Mouse (Mus musculus) layer of hippocampus, adult 18-20 months (tissue): ENCODE results near the gene Casp4. TPM values are rescaled to one million over a fixed set of nuclear protein-coding genes. Genes with fewer than 3 reads are reported as not detected.

Experiments
- DNase-seq, 2 experiments: peaks; one replicate each; pipeline ENCODE4 v3.0.0; 2022; ENCODE audit warnings: low spot score in 2 of 2
- long read RNA-seq: library from polyadenylated mRNA; stranded (forward); transcript quantifications from one replicate; pipeline ENCODE4 v2.0.0, GENCODE M21; 2021
- total RNA-seq, 2 experiments: library from RNA; stranded (reverse); gene quantifications; 2 replicates each; pipeline ENCODE4 v1.2.3; 2021

Gene Casp4
- total RNA-seq, result 1 to 10 TPM in 1 of 2 experiments, under 1 TPM in 1; 0.59 to 1.2 TPM
- long read RNA-seq, partial matches to known transcripts, result 1 of 2 reads
- long read RNA-seq, other reads (novel, unspliced or antisense), result 1 of 2 reads

DNA sequence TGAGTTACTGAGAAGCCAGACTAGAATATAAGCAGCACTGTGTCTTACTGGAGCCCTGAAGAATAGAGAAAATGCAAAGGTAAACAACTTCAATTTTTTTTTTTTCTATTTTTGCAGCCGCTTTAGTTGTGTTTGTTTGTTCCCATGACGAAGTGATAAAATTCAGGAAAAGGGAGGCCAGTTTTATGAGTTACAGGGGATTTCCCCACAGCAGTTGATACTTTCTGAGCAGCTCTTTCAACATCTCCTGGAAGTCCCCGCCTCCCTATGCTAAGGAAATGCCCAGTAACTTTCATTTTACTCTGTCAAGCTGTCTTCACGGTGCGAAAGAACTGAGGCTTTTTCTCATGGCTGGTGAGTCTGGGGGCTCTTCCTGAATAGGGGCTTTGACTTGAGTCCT is at the start of gene Casp4:
Gene Casp4 (plus strand): TSS at position 268 of the 400 bp plus-strand sequence.
- DNase-seq, result no peak

DNA sequence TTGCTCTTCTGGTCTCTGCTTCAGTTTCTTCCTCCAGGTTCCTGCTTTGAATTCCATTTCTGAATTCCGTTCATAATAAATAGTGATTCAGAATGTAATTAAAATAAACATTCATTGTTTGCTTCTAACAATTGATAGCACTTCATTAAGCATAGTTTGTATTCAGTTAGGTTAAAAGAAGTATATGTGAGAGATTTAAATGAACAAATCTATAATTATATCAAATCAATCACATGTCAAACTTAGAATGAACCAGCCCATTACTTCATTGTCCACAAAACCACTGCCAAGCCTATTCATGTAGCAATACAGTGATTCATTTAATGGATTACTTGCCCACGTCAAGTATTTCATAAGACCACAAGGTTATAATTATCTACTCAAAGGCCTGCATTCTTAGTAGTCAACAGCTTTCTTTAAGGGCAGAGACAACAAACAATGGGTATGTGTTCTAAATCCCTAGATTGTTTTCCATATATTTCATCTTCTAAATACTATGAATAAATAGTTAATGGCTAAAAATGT is 44.6 kb upstream of the Casp4 start:
- no peak for DNase-seq

DNA sequence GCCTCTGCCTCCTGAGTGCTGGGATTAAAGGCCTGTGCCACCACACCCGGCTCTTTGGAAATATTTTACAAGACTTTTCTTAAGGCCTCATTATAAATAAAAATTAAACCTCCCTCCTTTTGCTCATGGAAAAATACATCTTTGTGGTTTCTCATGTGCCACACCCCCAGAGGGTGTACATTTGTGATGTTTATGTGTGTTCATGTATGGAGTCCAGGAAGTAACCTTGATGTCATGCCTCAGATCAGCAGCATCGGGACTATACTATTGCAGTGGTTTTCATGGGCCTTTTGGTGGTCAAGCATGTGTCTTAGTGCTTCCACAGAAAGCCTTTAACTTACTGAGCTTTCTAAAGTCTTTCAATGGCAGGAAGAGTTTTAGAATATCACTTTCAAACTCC is 38.4 kb upstream of the Casp4 start:
- DNase-seq, result no peak

DNA sequence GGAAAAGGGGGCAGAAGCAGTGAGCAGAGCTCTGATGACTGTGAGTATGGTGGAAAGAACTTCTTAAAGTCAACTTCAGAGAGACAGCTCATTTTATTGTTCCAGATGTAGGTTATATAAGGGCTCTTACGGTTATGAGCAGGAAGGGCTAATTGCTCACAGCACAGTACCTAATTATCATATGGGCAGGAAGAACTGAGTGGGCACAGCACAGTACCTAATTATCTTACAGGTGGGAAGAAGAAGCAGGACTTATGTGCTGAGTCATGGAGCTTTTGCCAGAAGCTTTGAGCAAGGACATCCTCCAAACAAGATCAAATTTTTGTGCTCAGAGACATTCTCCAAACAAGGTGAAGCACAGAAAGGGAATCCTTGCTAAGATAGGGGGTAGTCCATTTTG is 37.7 kb upstream of the Casp4 start:
- no peak for DNase-seq

DNA sequence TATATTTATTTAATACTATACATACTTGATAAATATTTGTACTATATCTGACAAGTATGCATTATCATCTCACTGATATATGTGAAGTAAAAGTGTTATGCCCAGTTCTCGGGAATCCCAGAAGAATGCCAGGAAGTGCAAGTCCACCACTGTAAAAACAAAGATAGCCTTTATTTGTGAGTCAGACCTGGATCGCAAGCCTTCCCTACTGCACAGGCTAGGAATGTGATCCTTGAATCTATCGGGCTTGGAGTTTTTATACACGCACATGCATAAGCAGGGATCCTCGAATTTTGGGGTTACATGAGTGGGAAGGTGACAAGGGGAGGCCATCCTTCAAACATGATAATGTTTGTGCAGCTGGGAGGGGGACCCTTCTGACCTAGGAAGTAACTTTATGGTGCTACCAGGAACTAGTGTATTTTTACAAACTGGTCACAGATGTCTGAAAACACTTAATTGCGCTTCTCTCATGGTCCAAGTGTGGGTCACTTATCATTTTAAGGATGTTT is 37.2 kb upstream of the Casp4 start:
- no peak for DNase-seq

DNA sequence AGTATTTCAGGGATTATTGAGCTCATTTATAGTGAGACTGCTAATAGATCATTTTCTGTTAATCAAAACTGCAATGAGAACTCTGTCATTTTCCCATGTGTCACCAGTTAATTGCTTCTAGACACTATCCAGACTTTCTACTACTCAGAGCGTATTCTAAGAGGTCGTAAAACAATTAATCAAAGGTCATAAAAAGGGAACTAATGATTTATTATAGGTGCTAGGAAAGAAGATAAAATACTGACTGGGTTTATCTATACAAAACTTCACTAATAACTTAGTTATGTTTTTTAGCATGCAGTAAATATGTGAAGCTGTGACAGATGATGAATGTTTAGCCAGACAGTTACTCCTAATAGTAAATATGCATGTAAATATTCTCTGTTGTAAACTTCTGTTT is 22.6 kb upstream of the Casp4 start:
- no peak for DNase-seq

DNA sequence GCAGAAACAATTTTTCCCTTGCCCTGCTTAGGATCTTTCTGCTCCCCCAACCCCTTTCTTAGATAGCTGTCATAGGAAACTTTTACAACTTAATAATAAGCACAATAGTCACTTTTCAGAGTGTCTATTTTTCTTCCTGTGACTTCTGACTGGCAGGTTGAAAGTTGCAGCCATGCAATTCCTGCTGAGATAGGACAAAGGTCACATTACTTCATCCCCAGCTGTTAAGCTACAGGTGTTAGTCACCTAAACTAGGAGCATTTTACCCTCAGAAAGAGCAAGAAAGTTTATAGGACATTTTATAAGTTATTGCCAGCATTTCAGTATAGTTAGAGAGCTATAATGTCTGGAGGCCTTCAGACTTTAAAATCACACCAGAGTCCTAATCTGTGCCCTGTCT is 22.0 kb upstream of the Casp4 start:
- no peak for DNase-seq

DNA sequence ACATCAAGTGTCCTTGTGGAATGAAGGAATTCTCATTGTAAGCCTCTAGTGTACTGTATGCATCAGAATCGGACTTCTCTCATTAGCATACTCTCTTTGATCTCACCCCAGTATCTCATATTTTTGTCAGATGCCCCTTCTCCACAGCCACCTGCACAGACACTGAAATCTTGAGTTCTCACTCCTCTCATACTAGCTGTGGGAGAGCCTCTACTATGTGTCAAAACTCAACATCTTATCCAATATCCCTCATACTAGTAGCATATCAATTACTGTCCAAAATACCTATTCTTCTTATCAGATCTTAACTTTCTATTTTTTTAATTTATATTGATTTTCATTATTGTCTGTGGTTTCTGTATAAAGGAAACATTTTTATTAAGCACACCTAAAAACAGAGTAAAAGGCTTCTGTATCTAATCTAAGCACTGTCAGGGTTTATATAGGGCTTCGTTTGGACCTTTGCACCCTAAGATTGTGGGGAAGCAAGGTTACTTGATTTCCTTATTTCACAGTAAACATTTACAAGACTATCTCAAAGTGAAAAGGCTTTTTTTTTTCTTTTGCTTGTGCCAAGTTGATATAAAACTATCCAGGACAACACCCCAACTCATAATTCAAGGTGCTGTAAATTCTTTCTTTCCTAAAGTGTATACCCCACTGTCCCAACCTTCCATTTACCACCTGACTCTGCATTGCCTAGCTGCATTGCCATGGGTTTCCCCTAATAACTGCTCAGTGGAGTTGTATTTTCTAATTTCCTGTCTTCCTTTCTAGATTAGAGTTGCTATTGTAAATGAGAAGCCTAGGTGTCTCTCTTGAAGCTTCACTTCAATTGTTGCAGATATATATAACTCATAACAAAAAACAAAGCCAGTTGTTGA is 12.0 kb upstream of the Casp4 start:
- DNase-seq, result no peak

DNA sequence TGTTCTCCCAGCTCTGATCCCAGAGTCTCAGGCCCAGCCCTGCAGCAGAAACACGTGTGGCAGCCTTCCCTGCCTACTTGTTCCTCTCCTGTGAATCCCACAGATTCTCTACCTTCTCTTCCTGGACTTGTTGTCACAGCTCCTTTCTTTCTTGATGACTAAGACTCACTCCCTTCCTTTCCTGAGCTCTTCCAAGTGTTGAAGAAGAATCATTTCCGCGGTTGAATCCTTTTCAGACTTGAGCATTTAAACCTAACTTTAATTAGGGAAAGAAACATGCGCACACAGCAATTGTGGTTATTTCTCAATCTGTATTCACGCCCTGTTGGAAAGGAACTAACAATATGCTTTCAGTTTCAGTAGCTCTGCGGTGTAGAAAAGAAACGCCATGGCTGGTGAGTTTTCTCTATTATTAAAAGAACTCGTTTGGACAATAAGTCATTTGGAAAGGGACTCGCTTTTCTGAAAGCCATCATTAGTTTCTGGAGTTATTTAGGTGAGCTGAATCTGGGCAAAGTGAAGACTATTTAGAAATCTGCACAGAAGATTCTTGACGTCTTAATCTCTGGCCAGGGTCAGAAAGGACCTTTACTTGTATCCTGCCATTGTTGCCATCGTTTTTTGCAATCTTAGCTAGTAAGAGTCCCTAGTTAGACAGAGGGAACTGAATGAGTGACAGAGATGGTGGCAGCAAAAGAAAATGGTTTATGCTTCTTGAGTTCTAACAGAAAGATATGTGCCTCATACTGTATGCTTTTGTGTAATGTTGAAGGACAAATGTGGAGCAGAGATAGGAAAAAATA is 10.1 kb upstream of the Casp4 start, which contains the start of gene Casp1:
Gene Casp1 (plus strand): TSS at position 189 of the 803 bp plus-strand sequence.
- DNase-seq, result peak in 1 of 2 experiments; percentile 1

DNA sequence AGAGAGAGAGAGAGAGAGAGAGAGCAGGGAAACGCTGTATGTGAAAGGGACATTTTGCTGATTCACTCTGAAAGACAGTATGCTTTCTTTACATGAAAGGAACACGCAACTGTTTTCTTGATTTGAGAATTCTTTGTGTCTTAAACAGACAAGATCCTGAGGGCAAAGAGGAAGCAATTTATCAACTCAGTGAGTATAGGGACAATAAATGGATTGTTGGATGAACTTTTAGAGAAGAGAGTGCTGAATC is 9.6 kb upstream of the Casp4 start:
- DNase-seq, result no peak

DNA sequence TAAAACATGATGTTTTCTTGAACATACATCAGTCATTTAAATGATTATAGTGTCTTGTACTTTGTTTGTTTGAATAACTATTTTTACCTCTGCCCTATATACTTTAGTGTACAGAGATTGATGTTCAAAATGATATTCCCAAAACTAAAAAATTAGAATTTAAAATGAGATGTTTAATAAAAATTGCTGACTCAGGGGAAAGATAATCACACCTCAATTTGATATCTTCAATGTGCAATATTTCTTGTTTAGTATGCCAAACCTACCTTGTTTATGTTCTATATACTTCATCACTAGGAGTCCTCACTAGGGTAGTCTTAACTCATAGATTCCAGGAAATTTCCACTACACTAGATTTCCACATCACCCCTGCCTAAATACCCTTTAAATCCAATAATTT is 1.5 kb downstream of the Casp4 start:
- no peak for DNase-seq

DNA sequence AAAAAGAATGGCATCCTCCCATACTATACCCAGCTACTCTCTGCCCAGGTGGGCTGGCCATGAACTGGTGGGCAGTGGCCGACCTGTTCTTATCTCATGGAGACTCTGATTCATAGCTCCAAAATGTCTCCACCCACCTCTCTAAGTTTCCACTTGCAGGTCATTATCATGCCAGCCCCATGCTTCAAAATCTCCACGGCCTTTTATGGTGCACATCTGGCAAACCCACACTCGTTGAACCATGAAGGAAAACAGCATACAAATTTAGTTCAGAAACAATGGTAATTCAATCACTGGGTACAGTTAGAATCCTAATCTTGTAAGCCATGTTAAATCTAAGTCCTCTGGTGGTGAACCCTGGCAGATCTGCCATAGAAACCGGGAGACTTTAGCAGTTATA is 2.8 kb downstream of the Casp4 start:
- DNase-seq, result no peak

DNA sequence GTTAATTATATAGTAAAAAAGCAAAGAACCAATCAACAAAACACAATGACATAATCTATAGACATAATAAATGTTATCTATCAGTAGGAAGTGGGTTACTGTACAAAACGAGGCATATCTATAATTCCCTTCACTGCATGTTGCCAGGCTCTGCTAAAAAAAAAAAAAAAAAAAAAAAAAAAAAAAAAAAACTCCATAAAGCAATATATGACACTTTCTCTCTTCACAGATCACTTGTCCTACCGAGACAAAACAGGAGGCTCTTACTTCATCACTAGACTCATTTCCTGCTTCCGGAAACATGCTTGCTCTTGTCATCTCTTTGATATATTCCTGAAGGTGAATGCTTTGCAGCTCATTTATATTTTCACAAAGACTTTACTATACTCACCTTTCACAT is 19.6 kb downstream of the Casp4 start:
- DNase-seq, result no peak

DNA sequence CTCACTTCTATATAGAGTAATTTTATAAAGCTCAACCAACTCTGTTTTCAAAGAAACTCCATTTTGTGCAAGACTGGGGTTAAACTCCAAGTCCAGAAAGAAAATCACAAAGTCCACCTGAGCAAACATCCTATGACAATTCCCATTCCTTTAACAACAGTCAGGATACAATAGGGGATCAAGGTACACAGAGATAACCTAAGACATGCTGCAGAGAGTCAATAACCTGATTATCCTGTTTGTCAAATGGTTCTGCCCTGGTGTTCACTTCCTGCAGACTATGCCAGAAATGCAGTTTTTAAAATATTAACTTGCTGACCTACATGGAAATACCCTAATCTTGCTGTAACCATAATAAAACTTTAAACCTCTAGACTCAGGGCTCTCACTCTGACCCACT is 23.8 kb downstream of the Casp4 start:
- no peak for DNase-seq

DNA sequence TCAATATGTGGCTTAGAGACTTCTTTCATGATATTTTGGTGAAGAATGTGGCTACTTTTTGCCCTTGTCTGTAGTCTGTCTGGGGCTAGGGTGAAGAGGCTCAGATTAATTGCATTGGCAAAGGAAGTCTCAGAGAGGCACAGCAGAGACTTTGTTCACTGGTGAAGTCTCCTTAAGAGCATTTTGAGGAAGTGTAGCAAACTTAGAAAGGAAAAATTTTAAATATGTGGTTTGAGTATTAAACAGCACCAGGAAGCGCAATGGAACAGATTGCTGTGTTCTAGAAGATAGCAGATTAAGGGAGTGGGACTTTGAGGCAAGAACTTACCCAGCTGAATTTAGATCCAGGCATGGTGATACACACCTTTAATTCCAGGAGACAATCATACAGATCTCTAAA is 24.8 kb downstream of the Casp4 start:
- DNase-seq, result no peak

DNA sequence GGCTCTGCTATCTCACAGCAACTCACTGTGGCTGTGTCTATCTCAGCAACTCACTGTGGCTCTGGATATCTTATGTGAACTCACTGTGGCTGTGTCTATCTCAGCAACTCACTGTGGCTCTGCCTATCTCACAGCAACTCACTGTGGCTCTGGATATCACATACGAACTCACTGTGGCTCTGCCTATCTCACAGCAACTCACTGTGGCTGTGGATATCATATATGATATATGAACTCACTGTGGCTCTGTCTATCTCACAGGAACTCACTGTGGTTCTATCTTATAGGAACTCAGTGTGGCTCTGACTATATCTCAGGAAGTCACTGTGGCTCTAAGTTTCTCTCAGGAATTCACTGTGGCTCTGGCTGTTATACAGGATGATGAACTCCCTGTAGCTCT is 34.5 kb downstream of the Casp4 start:
- no peak for DNase-seq

DNA sequence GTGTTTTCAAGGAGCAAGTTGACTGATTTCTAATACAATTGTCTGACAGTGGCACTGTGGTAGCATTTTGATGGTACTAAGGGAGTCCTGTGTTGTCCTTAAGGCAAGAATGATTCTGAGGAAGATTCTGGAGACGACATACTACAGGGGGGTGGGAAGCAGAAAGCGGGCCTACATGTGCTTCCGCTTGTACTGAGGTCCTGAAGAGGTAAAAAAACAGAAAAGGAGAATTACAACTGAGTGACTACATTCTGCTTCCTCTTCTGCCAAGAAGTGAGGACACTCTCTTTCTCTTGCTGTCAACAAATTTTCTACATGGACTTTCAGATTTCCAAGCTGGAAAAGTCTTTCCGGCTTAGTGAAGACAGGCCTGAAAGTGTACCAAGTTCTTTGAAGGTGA is 35.5 kb downstream of the Casp4 start:
- DNase-seq, result no peak

DNA sequence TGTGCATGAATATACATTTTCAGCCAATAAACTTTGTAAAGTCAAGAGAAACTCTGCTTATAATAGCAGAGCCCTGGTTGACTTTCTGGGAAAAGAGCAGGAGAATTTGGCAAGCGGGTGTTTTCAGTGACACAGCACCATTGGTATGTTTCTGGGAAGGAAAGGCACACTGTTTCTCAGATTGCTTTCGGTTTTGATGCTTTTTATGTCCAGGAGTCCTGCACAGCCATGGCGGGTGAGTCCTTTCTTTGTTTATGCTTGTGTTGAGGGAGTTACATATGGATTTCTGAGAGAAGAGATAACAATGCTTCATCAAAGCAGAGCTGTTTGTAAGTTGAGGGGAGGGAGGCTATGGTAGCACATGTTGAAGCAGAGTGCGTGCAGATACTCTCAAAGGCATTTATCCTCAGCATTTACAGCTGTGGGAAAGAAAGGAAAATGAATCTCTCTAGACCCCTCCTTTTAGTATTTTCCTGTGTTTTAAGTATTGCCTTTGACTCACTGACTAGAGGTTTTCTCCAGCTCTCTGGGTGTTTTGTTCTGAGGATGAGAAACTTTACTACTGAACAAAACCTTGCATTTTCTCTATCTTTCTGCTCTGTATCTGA is 36.8 kb downstream of the Casp4 start, which contains the start of gene Casp12:
Gene Casp12 (plus strand): TSS at position 140 of the 608 bp plus-strand sequence.
- no peak for DNase-seq

DNA sequence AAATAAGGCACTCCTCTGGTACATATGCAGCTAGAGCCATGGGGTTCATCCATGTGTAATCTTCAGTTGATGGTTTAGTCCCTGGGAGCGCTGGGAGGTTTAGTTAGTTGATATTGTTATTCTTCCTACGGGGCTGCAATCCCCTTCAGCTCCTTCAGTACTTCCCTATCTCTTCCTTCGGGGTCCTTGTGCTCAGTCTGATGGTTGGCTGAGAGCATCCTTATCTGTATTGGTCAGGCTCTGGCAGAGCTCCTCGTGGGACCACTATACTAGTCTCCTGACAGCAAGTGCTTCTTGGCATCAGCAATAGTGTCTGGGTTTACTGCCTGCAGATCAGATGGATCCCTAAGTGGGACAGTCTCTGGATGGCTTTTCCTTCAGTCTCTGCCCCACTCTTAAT is 38.8 kb downstream of the Casp4 start:
- no peak for DNase-seq

DNA sequence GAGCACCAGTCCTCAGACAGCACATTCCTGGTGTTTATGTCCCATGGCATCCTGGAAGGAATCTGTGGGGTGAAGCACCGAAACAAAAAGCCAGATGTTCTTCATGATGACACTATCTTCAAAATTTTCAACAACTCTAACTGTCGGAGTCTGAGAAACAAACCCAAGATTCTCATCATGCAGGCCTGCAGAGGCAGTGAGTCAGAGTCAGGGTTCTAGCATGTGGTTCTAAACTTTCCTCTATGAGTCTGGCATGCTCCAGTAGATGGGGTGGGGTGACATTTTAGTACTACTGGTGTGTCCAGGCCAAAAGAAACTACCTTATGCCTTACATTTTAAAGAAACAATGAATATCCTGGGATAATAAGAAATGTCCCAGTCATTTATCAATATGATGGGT is 45.0 kb downstream of the Casp4 start:
- no peak for DNase-seq

DNA sequence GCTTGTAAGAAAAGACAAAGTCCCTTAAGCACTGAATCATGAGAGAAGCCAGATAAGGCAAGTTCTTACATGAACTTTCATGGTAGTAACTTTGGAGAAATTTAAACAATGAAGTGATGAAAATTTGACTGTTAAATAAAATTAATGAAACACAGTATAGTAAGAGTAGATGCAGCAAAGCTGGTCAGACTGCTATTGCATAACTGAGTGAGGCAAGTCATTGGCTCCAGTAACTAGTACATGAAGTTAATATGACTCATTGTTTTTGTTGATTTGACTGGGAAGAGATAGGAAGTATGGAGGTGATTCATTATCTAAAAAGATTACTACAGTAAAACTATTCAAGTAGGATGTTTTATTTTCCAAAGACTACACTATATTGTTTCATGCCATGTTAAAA is 48.2 kb downstream of the Casp4 start:
- DNase-seq, result no peak
